Mouse (Mus musculus): ENCODE measurements at regions not wholly inside any gene's neighbourhood (a gene's known extent, or its start where the extent isn't known, plus 50 kb on each side); places are given as distances from the start of the nearest gene placed in this dataset.

DNA sequence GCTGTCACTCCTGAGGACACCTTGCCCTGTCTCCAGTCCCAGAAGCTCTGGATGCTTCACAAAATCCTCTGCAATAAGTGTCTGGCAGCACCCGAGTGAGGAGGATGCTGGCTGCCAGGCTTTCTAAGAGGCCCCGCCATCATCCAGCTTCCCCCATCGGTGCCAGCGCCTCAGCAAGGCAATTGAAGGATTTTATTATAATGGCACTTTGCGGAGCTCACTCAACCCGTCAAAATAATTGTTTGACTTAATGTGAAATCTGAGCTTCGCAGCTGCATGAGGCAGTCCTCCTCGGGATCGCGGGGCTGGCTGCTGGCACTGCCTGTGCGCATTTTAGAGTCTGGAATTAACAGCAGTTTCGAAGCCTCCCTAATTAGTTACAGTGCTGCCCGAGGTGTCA, 453.8 kb upstream of the Kdm8 start:
- H3K27ac ChIP-seq (replicated peaks): no peak overlapping the region
- H3K4me3 ChIP-seq: no peak overlapping the region
- no peaks in the 10 kb centered on the region for H3K9me3 ChIP-seq
- peaks cover 3% of the 10 kb centered on the region; the same call in 1 of the 2 replicates for H3K4me1 ChIP-seq
- peak; percentile 23 for DNase-seq (ENCODE audit: low spot score)
- no peaks in the 10 kb centered on the region for H3K27me3 ChIP-seq (replicated peaks; ENCODE audit: low read depth, poor library complexity, severe bottlenecking)
- H3K36me3 ChIP-seq (replicated peaks): no peaks in the 10 kb centered on the region
- WGBS: 45% methylated on average over 13 of the region's 13 CpGs

DNA sequence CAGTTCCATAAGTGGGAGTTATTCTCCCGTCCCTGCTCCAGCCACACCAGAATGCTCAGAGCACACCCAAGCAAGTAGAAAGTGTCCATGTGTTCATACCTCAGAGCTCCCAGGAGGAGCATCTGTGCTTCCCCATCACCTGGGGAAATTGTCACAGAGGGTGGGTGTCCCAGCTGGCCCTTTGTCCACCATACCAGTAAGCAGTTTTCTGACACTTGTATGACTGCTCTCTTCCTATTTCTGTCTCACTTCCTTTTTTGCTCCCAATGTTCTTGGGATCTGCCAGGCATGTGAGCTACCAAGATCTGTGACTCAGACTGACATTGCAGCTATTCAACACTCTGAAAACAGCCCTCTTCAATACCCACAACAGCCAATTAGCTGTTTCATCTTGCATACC, 447.9 kb upstream of the Kdm8 start:
- DNase-seq (ENCODE audit: low spot score): no peak
- no peaks in the 10 kb centered on the region for H3K36me3 ChIP-seq (replicated peaks)
- H3K4me1 ChIP-seq: 0 out of 2 replicates have a peak, but pooled peaks cover under 1% of the 10 kb centered on the region
- H3K27ac ChIP-seq (replicated peaks): no peak overlapping the region
- H3K27me3 ChIP-seq (replicated peaks; ENCODE audit: low read depth, poor library complexity, severe bottlenecking): no peaks in the 10 kb centered on the region
- WGBS: 79% methylated on average over 1 of the region's 1 CpGs
- no peak overlapping the region for H3K4me3 ChIP-seq
- H3K9me3 ChIP-seq: peaks cover 6% of the 10 kb centered on the region; the same call in 1 of the 2 replicates

DNA sequence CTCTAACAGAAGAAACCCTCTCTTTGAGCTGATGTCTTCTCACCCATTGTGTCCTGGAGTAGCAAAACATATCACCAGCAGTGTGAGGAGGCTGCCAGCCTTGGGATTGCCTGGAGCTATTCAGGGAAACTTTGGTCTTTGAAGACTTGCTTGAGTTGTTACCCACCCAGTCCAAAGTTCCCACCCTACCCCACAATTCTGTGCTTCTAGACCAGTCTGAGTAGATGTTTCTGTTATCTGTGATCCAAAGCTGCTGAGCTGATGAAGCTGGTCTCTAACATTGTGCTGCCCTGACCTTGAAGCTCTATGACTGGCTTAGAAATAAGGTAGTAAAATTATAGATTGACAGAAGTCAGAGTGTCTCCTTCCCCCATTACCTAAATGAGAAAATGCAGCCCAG, 443.8 kb upstream of the Kdm8 start:
- DNase-seq (ENCODE audit: low spot score): no peak
- H3K4me1 ChIP-seq: 0 out of 2 replicates have a peak, but pooled peaks cover 3% of the 10 kb centered on the region

DNA sequence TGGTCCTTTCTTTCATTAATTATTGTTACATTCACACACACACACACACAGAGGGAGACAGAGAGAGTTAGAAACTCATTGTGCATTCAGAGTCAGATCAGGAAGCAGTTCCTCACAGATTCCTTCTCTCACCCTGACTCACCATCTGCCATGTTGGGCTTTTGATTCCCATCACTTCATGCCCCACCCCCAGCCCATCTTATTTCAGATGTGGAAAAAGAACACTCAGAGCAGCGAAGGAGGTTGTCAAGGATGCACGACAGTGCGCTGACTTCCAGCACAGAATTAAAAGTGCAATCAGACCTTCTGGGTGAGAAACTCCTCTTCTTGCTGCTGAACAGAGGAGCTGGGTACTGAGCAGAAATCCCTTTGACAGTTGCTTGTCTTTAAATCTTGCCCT, 438.8 kb upstream of the Kdm8 start:
- Histone ChIP-seq H3K36me3 (replicated peaks) (no peaks in the 10 kb centered on the region), H3K27ac (replicated peaks) (no peak overlapping the region), H3K9me3 (no peaks in the 10 kb centered on the region), H3K27me3 (replicated peaks; ENCODE audit: low read depth, poor library complexity, severe bottlenecking) (no peaks in the 10 kb centered on the region), H3K4me1 (0 out of 2 replicates have a peak, but pooled peaks cover 3% of the 10 kb centered on the region), H3K4me3 (no peak overlapping the region)
- 85% methylated on average over 3 of the region's 3 CpGs for WGBS
- DNase-seq (ENCODE audit: low spot score): no peak

More for the DNA sequence above, 443.8 kb upstream of the Kdm8 start:
- H3K9me3 ChIP-seq: peaks cover 6% of the 10 kb centered on the region; the same call in 1 of the 2 replicates
- no peaks in the 10 kb centered on the region for H3K36me3 ChIP-seq (replicated peaks)
- H3K27ac ChIP-seq (replicated peaks): no peak overlapping the region
- H3K4me3 ChIP-seq: no peak overlapping the region
- H3K27me3 ChIP-seq (replicated peaks; ENCODE audit: low read depth, poor library complexity, severe bottlenecking): no peaks in the 10 kb centered on the region

DNA sequence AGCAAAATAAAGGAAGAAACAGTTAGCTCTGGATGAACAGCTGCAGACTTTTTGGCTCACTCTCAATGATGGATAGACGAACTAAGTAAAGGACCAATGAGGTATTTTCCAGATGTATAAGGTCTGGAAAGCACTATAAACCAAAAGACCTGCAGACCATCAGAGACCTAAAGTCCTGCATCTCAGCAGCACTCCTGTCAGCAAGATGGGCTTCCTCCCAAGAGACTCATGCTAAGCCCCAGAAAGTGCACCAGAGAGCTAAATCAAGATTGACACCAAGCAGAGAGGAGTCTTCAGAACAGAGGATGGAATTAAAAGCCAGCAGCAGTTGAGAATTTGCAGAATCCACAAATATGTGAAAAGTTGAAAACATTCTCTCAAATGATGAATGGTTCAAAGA, 425.2 kb upstream of the Kdm8 start:
- no peak for DNase-seq (ENCODE audit: low spot score)

DNA sequence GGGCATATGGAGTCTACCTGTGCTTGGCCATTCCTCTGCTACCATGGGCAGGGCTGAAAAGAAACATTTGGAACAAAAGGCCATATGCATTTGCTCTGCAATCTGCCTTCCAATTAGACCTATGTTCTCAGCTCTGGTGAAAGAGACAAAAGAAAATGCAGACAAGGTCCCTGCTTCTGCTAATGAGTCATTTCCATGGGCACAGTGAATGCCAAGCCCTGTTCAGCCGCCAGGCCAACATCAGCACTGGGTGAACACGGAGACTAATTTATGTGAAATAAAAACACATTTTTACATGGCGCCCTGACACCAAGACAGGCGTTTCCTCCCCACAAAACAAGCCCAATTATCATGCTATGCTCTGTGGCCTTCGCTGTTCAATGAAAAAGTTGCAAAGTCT, 419.5 kb upstream of the Kdm8 start:
- no peak for DNase-seq (ENCODE audit: low spot score)
- no peaks in the 10 kb centered on the region for H3K4me1 ChIP-seq
- whole genome bisulfite sequencing: 88% methylated on average over 5 of the region's 5 CpGs
- H3K27me3 ChIP-seq (replicated peaks; ENCODE audit: low read depth, poor library complexity, severe bottlenecking): no peaks in the 10 kb centered on the region
- no peaks in the 10 kb centered on the region for H3K36me3 ChIP-seq (replicated peaks)
- H3K9me3 ChIP-seq: peaks cover 2% of the 10 kb centered on the region; the same call in 1 of the 2 replicates
- no peak overlapping the region for H3K27ac ChIP-seq (replicated peaks)
- H3K4me3 ChIP-seq: no peak overlapping the region

More for the DNA sequence above, 425.2 kb upstream of the Kdm8 start:
- Histone ChIP-seq H3K4me3 (no peak overlapping the region), H3K36me3 (replicated peaks) (no peaks in the 10 kb centered on the region), H3K4me1 (no peaks in the 10 kb centered on the region), H3K27ac (replicated peaks) (no peak overlapping the region), H3K27me3 (replicated peaks; ENCODE audit: low read depth, poor library complexity, severe bottlenecking) (no peaks in the 10 kb centered on the region), H3K9me3 (no peaks in the 10 kb centered on the region; the same call in 1 of the 2 replicates)
- WGBS: 77% methylated on average over 1 of the region's 1 CpGs

DNA sequence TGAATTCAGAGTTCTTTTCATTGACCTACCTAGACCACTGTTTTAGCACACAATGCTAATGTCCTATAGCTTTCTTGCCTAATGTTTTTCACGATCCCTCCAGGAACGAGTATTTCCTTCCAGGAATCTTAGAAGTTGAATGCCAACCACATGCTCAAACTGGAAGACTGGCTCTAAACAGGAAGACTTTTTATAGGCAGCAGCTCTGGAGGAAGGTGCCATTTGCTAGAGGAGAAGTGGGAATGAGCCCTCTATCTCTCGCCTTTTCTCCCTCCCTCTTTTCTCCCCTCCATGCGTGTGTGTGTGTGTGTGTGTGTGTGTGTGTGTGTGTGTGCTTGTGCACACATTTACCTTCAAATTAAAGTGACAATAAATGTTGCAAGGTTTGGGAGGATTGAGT, 410.7 kb upstream of the Kdm8 start:
- no peaks in the 10 kb centered on the region for H3K36me3 ChIP-seq (replicated peaks)
- H3K27ac ChIP-seq (replicated peaks): no peak overlapping the region
- H3K27me3 ChIP-seq (replicated peaks; ENCODE audit: low read depth, poor library complexity, severe bottlenecking): no peaks in the 10 kb centered on the region
- no peak for DNase-seq (ENCODE audit: low spot score)
- H3K9me3 ChIP-seq: 0 out of 2 replicates have a peak, but pooled peaks cover 2% of the 10 kb centered on the region
- H3K4me1 ChIP-seq: no peaks in the 10 kb centered on the region
- H3K4me3 ChIP-seq: no peak overlapping the region
- WGBS: 81% methylated on average over 4 of the region's 4 CpGs

DNA sequence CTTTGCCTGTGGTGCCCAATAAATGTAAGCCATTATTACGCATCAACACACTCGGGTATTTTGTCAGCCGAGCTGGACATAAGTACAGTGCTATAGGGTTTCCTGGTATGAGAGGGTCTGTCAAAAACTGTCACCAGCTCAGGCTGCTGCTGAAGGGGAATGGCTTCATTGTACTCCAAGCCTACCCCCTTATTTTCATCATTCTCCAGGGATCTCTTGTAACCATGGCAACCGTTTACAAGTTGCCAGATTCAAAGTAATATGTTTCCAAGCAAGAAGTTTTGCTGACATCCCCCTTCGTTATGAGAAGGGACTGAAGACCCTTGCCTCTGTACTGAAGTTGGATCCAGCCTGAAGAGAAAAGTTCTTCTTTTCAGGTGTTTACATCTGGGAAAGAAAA, 410.3 kb upstream of the Kdm8 start:
- H3K4me1 ChIP-seq: no peaks in the 10 kb centered on the region
- 83% methylated on average over 5 of the region's 5 CpGs for WGBS
- DNase-seq (ENCODE audit: low spot score): no peak
- H3K36me3 ChIP-seq (replicated peaks): no peaks in the 10 kb centered on the region
- H3K27me3 ChIP-seq (replicated peaks; ENCODE audit: low read depth, poor library complexity, severe bottlenecking): no peaks in the 10 kb centered on the region
- H3K4me3 ChIP-seq: no peak overlapping the region
- H3K9me3 ChIP-seq: no peaks in the 10 kb centered on the region
- H3K27ac ChIP-seq (replicated peaks): no peak overlapping the region

DNA sequence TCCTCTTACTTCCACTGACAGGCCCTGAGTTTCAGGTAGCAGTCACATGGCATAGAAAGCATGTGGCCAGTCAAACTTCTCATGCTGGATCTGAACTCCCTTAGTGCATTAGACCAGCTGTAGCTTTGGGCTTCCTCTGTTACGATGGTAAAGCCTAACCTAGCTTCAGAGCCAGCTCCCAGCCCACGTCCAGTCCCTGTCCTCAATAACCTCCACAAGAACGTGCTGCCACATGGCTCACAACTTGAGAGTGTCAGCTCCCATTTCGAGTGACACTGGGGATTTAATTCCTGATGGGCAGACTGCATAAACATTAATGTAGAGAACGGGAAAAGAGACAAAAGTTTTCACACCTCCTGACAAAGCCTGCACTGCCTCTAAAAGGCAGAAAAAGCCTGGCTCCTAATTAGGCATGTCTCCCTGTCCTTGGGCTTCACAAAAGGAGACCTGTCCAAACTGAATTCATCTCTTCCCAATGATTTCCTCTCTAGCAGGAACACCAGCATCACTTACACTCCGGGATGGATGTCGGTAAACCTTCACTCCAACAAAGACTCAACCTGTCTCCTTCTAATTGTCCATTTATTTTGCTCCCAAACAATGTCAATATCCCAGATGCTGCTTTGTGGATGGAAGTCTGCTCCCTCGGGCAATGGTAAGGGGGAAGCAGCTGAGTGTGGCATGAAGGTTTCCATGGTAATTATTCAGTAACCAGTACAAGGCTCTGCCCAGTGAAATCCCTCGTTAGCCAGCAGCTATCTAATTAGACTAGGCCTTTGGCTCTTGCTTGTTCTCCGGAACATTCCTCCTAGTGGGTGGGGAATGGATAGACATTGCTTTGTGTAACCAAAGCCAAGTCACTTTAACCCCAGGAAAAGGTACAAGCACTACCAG, 408.1 kb upstream of the Kdm8 start:
- Histone ChIP-seq H3K36me3 (replicated peaks) (no peaks in the 10 kb centered on the region), H3K4me3 (no peak overlapping the region), H3K27ac (replicated peaks) (no peak overlapping the region), H3K9me3 (no peaks in the 10 kb centered on the region), H3K4me1 (no peaks in the 10 kb centered on the region), H3K27me3 (replicated peaks; ENCODE audit: low read depth, poor library complexity, severe bottlenecking) (no peaks in the 10 kb centered on the region)
- 44% methylated on average over 10 of the region's 10 CpGs for WGBS
- DNase-seq (ENCODE audit: low spot score): no peak

DNA sequence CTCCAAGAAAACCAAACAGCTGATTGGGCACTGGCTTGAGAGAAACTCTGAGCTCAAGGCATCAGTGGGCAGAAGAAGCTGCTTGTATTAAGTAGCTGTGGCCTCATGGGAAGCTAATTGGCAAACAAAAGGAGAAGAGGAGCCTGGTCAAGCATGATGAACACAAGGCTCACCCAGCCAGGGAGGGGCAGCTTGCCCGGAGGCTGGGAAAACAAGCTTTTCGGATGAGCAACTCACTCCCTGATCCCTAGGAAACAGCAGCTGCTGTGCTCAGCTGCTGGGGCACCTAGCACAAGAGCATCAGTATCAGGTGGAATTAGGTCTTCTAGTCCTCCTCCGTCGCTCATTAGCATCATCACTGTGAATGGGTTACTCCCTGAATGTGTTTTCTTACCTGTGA, 405.6 kb upstream of the Kdm8 start:
- no peak overlapping the region for H3K27ac ChIP-seq (replicated peaks)
- WGBS: 62% methylated on average over 4 of the region's 4 CpGs
- DNase-seq (ENCODE audit: low spot score): no peak
- H3K36me3 ChIP-seq (replicated peaks): no peaks in the 10 kb centered on the region
- no peaks in the 10 kb centered on the region for H3K27me3 ChIP-seq (replicated peaks; ENCODE audit: low read depth, poor library complexity, severe bottlenecking)
- H3K4me3 ChIP-seq: no peak overlapping the region
- no peaks in the 10 kb centered on the region for H3K4me1 ChIP-seq
- H3K9me3 ChIP-seq: no peaks in the 10 kb centered on the region

DNA sequence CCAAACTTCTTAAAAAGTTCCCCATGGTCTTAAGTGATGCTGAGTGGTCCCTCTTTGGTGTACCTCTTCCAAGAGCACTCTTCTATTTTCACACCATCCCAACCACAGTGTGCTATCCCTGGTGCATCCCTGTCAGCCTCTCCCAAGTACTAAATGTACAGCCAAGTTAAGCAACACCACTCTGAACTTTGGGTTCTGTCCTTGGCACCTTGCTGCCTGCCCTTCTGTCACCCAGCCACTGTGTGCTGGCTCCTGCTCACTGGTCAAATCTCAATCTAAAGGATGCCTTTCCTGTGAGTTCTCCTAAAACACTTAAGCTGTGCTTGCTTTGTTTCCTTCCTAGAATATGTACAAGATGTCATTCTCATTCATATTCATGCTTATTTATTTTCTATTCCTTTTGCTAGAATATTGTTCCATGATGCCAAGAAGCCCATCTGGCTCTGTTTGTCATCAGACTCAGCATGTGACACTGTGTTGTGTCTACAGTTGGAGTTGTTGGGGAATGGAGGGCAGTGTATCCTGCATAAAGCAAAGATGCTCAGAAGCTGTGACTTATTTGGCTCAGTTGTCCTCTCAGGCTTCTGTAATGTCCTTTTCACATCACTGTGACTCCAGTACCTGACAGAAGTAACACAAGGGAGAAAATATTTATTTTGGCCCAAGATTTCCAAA, 388.4 kb upstream of the Kdm8 start:
- Histone ChIP-seq H3K4me1 (no peaks in the 10 kb centered on the region), H3K4me3 (no peak overlapping the region), H3K9me3 (no peaks in the 10 kb centered on the region), H3K36me3 (replicated peaks) (no peaks in the 10 kb centered on the region), H3K27me3 (replicated peaks; ENCODE audit: low read depth, poor library complexity, severe bottlenecking) (no peaks in the 10 kb centered on the region), H3K27ac (replicated peaks) (no peak overlapping the region)
- no peak for DNase-seq (ENCODE audit: low spot score)

DNA sequence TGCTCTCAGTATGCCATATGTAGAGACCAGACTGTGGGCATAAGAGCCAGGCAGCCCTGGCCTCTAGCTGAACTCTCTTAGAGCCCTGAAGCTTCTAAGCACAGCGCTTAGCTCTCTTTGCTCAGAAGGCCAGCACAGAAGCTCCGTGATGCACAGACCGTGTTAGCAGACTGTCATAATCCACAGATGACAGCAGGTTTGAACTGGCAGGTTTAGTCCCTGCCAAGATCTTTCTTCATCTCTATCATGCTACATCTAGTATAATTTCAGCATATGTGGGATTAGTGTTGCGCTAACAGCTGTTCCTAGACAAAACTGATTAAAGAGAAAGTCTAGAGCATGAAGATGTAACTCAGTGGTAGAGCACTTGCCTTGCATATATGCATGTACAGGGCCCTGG, 342.0 kb upstream of the Kdm8 start:
- Histone ChIP-seq H3K4me1 (no peaks in the 10 kb centered on the region), H3K9me3 (no peaks in the 10 kb centered on the region), H3K27ac (replicated peaks) (no peak overlapping the region), H3K36me3 (replicated peaks) (no peaks in the 10 kb centered on the region), H3K4me3 (no peak overlapping the region), H3K27me3 (replicated peaks; ENCODE audit: low read depth, poor library complexity, severe bottlenecking) (no peaks in the 10 kb centered on the region)
- DNase-seq (ENCODE audit: low spot score): no peak
- WGBS: 95% methylated on average over 4 of the region's 4 CpGs

DNA sequence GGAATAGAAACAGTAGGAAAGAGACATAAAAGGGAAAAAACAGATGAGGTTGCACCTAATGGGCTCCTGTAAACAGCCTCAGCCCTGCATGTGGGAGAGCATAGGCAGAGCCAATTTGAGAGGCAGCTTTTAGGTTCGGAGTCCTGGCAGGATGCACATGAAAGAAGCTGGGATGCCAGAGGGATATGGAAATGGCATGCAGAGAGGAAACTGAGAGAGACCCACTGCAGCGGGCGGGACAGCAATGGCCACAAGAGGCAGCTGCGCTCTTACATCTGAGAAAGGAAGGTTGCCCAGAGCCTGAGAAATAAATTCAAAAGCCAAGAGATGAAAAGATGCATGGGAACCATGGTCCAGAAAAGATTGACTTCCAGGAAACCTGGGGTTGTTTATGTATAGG, 340.5 kb upstream of the Kdm8 start:
- Histone ChIP-seq H3K4me3 (no peak overlapping the region), H3K4me1 (no peaks in the 10 kb centered on the region), H3K27ac (replicated peaks) (no peak overlapping the region), H3K27me3 (replicated peaks; ENCODE audit: low read depth, poor library complexity, severe bottlenecking) (no peaks in the 10 kb centered on the region), H3K36me3 (replicated peaks) (no peaks in the 10 kb centered on the region), H3K9me3 (no peaks in the 10 kb centered on the region)
- DNase-seq (ENCODE audit: low spot score): no peak
- 81% methylated on average over 4 of the region's 4 CpGs for WGBS

Data from embryonic facial prominence, embryonic 10.5 days (tissue).